Mouse (Mus musculus) testis, adult 2 months (tissue): ENCODE results near the gene Plcb1. TPM values are rescaled to one million over a fixed set of nuclear protein-coding genes. Genes with fewer than 3 reads are reported as not detected.

Source experiments
- H3K27ac ChIP-seq: fragments of 200-500 bp; 2 replicates; pipeline ENCODE4 v1.5.1; 2012; ENCODE audit warnings: low read depth, low read length; ENCODE audit not compliant: control insufficient read depth, insufficient read depth
- H3K27me3 ChIP-seq: fragments of 200-500 bp; 2 replicates; pipeline ENCODE4 v1.6.1; 2012; ENCODE audit warnings: mild to moderate bottlenecking, low read length, moderate library complexity; ENCODE audit not compliant: control insufficient read depth, insufficient read depth
- H3K36me3 ChIP-seq: fragments of 200-500 bp; 2 replicates; pipeline ENCODE4 v1.6.1; 2012; ENCODE audit warnings: mild to moderate bottlenecking, low read length; ENCODE audit not compliant: control insufficient read depth, insufficient read depth
- H3K4me1 ChIP-seq: fragments of 200-500 bp; 2 replicates; pipeline ENCODE4 v1.6.1; 2012; ENCODE audit warnings: low read length; ENCODE audit not compliant: control insufficient read depth, insufficient read depth
- H3K4me3 ChIP-seq: fragments of 200-500 bp; 2 replicates; pipeline ENCODE4 v1.5.1; 2012; ENCODE audit warnings: low read depth, mild to moderate bottlenecking, low read length, moderate library complexity, mixed read lengths; ENCODE audit not compliant: control insufficient read depth
- CTCF ChIP-seq: fragments of 200-500 bp; IDR thresholded peaks from 2 replicates; pipeline ENCODE4 v1.5.1; 2012; ENCODE audit warnings: low read depth, mild to moderate bottlenecking, inconsistent platforms, low read length, moderate library complexity; ENCODE audit not compliant: control insufficient read depth, insufficient read depth, insufficient replicate concordance
- POLR2A ChIP-seq: fragments of 200-500 bp; IDR thresholded peaks from 2 replicates; pipeline ENCODE4 v1.6.1; 2012; ENCODE audit warnings: low read depth, mild to moderate bottlenecking, inconsistent platforms, low read length, moderate library complexity; ENCODE audit not compliant: control insufficient read depth
- polyA plus RNA-seq: library from polyadenylated mRNA; depleted of rRNA; stranded (reverse); fragments of >200 nt; gene quantifications from 2 replicates; pipeline ENCODE4 v1.2.3, GENCODE M21; 2012

Plcb1 gene
- polyA plus RNA-seq, 1 experiment: 0.90 TPM

DNA sequence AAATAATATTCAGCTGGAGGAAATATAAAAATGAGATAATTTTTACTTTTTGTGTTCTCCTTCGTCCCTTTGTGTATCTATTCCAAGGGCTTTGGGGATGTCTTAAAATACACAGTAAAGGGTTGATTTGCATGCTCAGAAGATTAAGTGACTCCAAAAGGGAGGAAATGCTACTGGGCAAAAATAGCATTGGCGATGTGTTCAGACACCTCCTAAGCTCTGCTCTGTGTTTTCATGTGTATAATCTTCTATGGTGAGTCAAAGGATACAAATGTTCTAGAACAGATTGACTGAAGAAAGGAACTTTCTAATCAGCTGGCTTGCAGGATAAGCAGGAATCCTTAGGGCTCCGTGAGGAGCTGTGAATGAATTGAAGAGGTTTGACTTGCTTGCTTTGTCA, 129.2 kb downstream of the Plcb1 start:
- TF ChIP-seq CTCF (no peak), POLR2A (no peak)
- H3K36me3 ChIP-seq: no peaks in the 10 kb centered on the region
- no peak overlapping the region for H3K27ac ChIP-seq
- no peaks in the 10 kb centered on the region for H3K27me3 ChIP-seq
- H3K4me1 ChIP-seq: no peaks in the 10 kb centered on the region
- H3K4me3 ChIP-seq: no peak overlapping the region

DNA sequence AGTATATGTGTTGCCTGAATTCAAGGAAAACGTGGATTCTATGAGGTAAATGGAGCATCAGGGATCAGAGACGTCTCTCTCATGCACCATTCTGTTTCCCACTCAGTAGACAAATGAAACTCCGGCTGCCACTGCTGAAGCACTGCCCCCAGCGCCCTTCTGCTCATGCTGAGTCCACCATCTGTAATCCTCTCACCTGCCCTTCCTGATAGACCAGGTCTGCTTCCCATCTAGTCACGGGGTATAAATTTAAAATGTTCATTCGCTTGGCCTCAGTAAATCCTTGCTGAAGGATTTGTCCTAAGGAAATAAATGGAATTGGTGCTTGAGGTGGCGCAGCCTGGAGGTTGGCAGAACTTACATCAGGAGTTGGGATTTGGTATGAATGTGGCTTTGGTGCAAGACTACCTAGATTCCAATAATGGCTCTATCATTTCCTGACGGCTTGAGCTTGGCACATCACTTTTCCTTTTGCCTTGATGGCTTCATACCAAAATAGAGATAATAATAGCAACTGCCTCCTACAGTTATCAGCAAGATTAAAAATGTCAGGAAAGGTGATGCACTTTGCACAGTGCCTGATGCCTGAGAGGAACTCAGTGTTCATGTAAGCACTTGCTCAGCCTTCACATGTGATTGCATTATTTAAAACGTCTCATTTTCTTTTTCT, 134.9 kb downstream of the Plcb1 start:
- H3K36me3 ChIP-seq: no peaks in the 10 kb centered on the region
- no peaks in the 10 kb centered on the region for H3K27me3 ChIP-seq
- H3K4me1 ChIP-seq: no peaks in the 10 kb centered on the region
- no peak overlapping the region for H3K27ac ChIP-seq
- no peak for TF ChIP-seq CTCF
- no peak for TF ChIP-seq POLR2A
- H3K4me3 ChIP-seq: no peak overlapping the region

DNA sequence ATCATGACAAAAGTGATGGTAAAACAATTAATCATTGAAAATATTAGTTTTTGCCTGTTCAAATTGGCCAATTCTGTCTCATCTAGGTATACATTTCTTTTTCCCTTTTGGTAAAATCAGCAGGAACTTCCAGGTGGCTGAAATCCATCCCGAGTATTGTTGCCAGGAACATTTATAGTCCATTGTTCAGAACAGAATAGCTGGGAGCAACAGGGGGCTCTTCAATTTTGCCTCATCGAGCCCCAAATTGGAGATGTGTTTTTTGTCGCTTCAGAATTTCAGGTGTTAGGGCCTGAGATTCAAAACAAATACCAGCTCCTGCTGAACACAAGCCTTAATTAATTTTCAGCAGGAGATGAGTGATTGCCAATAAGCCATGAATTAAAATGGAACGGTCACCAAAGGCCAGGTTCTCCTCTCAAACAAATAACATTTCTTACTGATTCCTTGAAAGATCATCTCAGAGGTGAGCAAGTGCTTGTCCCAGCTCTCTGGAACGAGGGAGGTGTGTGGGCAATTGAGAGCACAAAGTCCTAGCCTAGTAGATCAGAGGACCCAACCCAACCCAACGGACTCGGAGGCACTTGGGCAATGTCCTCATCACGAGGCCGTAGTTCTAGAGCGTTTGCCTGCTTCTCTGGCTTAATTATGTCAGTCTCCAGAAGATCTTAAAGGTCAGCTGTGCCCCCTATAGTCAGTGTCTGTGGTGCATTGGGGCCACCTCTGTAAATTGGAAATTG, 136.9 kb downstream of the Plcb1 start:
- Histone ChIP-seq H3K4me1 (no peaks in the 10 kb centered on the region), H3K27me3 (no peaks in the 10 kb centered on the region), H3K4me3 (no peak overlapping the region), H3K27ac (no peak overlapping the region), H3K36me3 (no peaks in the 10 kb centered on the region)
- TF ChIP-seq POLR2A (no peak), CTCF (no peak)

GRCm38 (mm10) chr2:134924143-134924655, 138.3 kb downstream of the Plcb1 start:
- Histone ChIP-seq H3K4me3 (no peak overlapping the region), H3K27me3 (no peaks in the 10 kb centered on the region), H3K36me3 (no peaks in the 10 kb centered on the region), H3K27ac (no peak overlapping the region), H3K4me1 (no peaks in the 10 kb centered on the region)
- TF ChIP-seq CTCF: no peak

DNA sequence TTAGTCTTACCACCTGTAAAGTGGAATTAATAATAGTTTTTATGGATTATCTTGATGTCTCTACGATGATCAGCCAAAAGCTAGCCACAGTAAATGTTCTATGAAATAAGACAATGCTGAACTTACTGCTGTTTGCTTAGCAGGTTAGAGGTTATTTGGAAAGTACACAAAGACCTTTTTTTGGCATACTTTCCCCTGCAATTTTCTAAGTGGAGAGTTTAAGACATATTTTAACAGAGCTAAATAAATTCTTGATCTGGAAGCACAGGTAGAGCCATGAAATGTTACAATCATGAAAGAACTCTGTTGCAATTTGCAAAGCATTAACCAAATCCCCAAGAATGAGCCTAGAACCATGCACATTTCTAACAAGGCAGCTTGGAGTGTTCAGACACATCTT, 140.4 kb downstream of the Plcb1 start:
- no peaks in the 10 kb centered on the region for H3K36me3 ChIP-seq
- TF ChIP-seq CTCF (no peak), POLR2A (no peak)

GRCm38 (mm10) chr2:134927072-134927471, 141.2 kb downstream of the Plcb1 start:
- no peaks in the 10 kb centered on the region for H3K27me3 ChIP-seq
- H3K4me1 ChIP-seq: no peaks in the 10 kb centered on the region
- H3K36me3 ChIP-seq: no peaks in the 10 kb centered on the region
- H3K27ac ChIP-seq: no peak overlapping the region
- H3K4me3 ChIP-seq: no peak overlapping the region
- TF ChIP-seq CTCF (no peak), POLR2A (no peak)

More for the DNA sequence above, 140.4 kb downstream of the Plcb1 start:
- Histone ChIP-seq H3K27ac (no peak overlapping the region), H3K27me3 (no peaks in the 10 kb centered on the region), H3K4me3 (no peak overlapping the region), H3K4me1 (no peaks in the 10 kb centered on the region)

- H3K27me3 ChIP-seq: no peaks in the 10 kb centered on the region
- TF ChIP-seq CTCF: no peak
- TF ChIP-seq POLR2A: no peak
- H3K4me3 ChIP-seq: no peak overlapping the region
- no peak overlapping the region for H3K27ac ChIP-seq
- H3K36me3 ChIP-seq: no peaks in the 10 kb centered on the region
- H3K4me1 ChIP-seq: no peaks in the 10 kb centered on the region
Observed at GRCm38 (mm10) chr2:134929452-134929851, 143.6 kb downstream of the Plcb1 start.
